Mouse (Mus musculus) hindbrain, embryonic 11.5 days (tissue): ENCODE data around the gene Prr18. TPM values are rescaled to one million over a fixed set of nuclear protein-coding genes. Genes with fewer than 3 reads are reported as not detected.
"Not testable (repeated sequence)": the region's sequence is repeated elsewhere in the genome, so short reads cannot be mapped to it uniquely, and the experiment has no call there.

Experiments used
- ATAC-seq: fragments of 200-750 bp; cut with Nextera tagmentation; 2 replicates; pipeline ENCODE4 v1.8.0; 2017; ENCODE audit warnings: mild to moderate bottlenecking, moderate TSS enrichment, moderate library complexity; ENCODE audit not compliant: low FRiP score
- DNase-seq: peaks from one replicate; pipeline ENCODE4 v3.0.0-alpha.2; 2015; ENCODE audit warnings: low spot score
- H3K27ac ChIP-seq: fragments of 300-500 bp; sonication (generic); 2 replicates; pipeline ENCODE4 v1.5.1; 2014; ENCODE audit warnings: mild to moderate bottlenecking, low read depth, low read length
- H3K27me3 ChIP-seq: fragments of 300-500 bp; sonication (generic); 2 replicates; pipeline ENCODE4 v1.6.1; 2014; ENCODE audit warnings: mild to moderate bottlenecking, low read length, moderate library complexity, mixed read lengths; ENCODE audit not compliant: control insufficient read depth, insufficient read depth
- H3K36me3 ChIP-seq: fragments of 300-500 bp; sonication (generic); 2 replicates; pipeline ENCODE4 v1.6.1; 2014; ENCODE audit warnings: mild to moderate bottlenecking, low read length, moderate library complexity, mixed read lengths; ENCODE audit not compliant: control insufficient read depth, insufficient read depth
- H3K4me1 ChIP-seq: fragments of 300-500 bp; sonication (generic); replicated peaks from 2 replicates; pipeline ENCODE4 v1.6.1; 2014; ENCODE audit warnings: low read length, mixed read lengths; ENCODE audit not compliant: control insufficient read depth, insufficient read depth
- H3K4me2 ChIP-seq: fragments of 300-500 bp; sonication (generic); replicated peaks from 2 replicates; pipeline ENCODE4 v1.6.1; 2014; ENCODE audit warnings: mild to moderate bottlenecking, low read depth, low read length
- H3K4me3 ChIP-seq: fragments of 300-500 bp; sonication (generic); 2 replicates; pipeline ENCODE4 v1.5.1; 2014; ENCODE audit warnings: low read depth, low read length
- H3K9ac ChIP-seq: fragments of 300-500 bp; sonication (generic); 2 replicates; pipeline ENCODE4 v1.6.1; 2014; ENCODE audit warnings: low read depth, low read length
- H3K9me3 ChIP-seq: fragments of 300-500 bp; sonication (generic); 2 replicates; pipeline ENCODE4 v1.6.1; 2016; ENCODE audit warnings: low read length; ENCODE audit not compliant: control insufficient read depth
- WGBS: fragments of 180-500 bp; shearing (Covaris S2); extraction: QIAGEN DNeasy Blood & Tissue Kit; methylation state at CpG from one replicate; pipeline ENCODE4 v1.1.7; 2014; 5-methylcytosine and 5-hydroxymethylcytosine counted together
- polyA plus RNA-seq: library from polyadenylated mRNA; unstranded; fragments of >200 nt; fragmentation: Nextera tagmentation; extraction: Ambion mirVana; gene quantifications from 2 replicates; pipeline ENCODE4 v1.2.1, GENCODE M21; 2014

The Prr18 gene
- polyA plus RNA-seq: 1.5 TPM in 2 replicates

GRCm38 (mm10) chr17:8337159-8337558, at the start of gene Prr18:
Gene Prr18 (plus strand): TSS chr17:8337459.
- not testable (repeated sequence) for H3K27ac ChIP-seq, H3K9ac ChIP-seq, DNase-seq, H3K4me1 ChIP-seq, H3K4me3 ChIP-seq, H3K9me3 ChIP-seq, ATAC-seq, H3K4me2 ChIP-seq, H3K36me3 ChIP-seq
- WGBS: no CpG with 5 or more reads among the region's 5 CpGs
- H3K27me3 ChIP-seq: peaks cover 35% of the 10 kb centered on the region

GRCm38 (mm10) chr17:8289993-8290679, 47.1 kb upstream of the Prr18 start:
- Histone ChIP-seq H3K27me3 (no peaks in the 10 kb centered on the region), H3K4me1 (no peaks in the 10 kb centered on the region), H3K9ac (no peak overlapping the region), H3K27ac (no peak overlapping the region), H3K36me3 (no peaks in the 10 kb centered on the region), H3K4me3 (no peak overlapping the region), H3K9me3 (no peaks in the 10 kb centered on the region), H3K4me2 (no peak overlapping the region)
- WGBS: 90% methylated on average over 3 of the region's 3 CpGs
- DNase-seq: no peak
- ATAC-seq: no peak

- no peaks in the 10 kb centered on the region for H3K4me1 ChIP-seq
- H3K27me3 ChIP-seq: no peaks in the 10 kb centered on the region
- H3K4me3 ChIP-seq: no peak overlapping the region
These were observed 46.5 kb upstream of the Prr18 start for GRCm38 (mm10) chr17:8290736-8291135.

GRCm38 (mm10) chr17:8295825-8296224, 41.4 kb upstream of the Prr18 start:
- Histone ChIP-seq H3K4me2 (no peak overlapping the region), H3K36me3 (no peaks in the 10 kb centered on the region), H3K27ac (no peak overlapping the region), H3K4me3 (no peak overlapping the region), H3K9me3 (no peaks in the 10 kb centered on the region), H3K4me1 (no peaks in the 10 kb centered on the region), H3K27me3 (no peaks in the 10 kb centered on the region), H3K9ac (no peak overlapping the region)
- DNase-seq (no peak), ATAC-seq (no peak)

More at GRCm38 (mm10) chr17:8290736-8291135, 46.5 kb upstream of the Prr18 start:
- H3K9ac ChIP-seq: no peak overlapping the region
- no peak for ATAC-seq
- H3K9me3 ChIP-seq: no peaks in the 10 kb centered on the region
- H3K36me3 ChIP-seq: no peaks in the 10 kb centered on the region
- no peak overlapping the region for H3K27ac ChIP-seq
- H3K4me2 ChIP-seq: no peak overlapping the region
- DNase-seq: no peak

GRCm38 (mm10) chr17:8296313-8296844, 40.9 kb upstream of the Prr18 start:
- H3K4me2 ChIP-seq: no peak overlapping the region
- no peaks in the 10 kb centered on the region for H3K9me3 ChIP-seq
- 89% methylated on average over 9 of the region's 9 CpGs for WGBS
- H3K9ac ChIP-seq: no peak overlapping the region
- no peak overlapping the region for H3K4me3 ChIP-seq
- no peak overlapping the region for H3K27ac ChIP-seq
- H3K36me3 ChIP-seq: no peaks in the 10 kb centered on the region
- no peak for ATAC-seq
- DNase-seq: no peak
- H3K4me1 ChIP-seq: no peaks in the 10 kb centered on the region
- H3K27me3 ChIP-seq: no peaks in the 10 kb centered on the region

- Histone ChIP-seq H3K36me3 (no peaks in the 10 kb centered on the region), H3K4me1 (no peaks in the 10 kb centered on the region), H3K9ac (no peak overlapping the region), H3K9me3 (no peaks in the 10 kb centered on the region), H3K27me3 (no peaks in the 10 kb centered on the region), H3K4me2 (no peak overlapping the region), H3K27ac (no peak overlapping the region), H3K4me3 (no peak overlapping the region)
- DNase-seq (no peak), ATAC-seq (no peak)
- 87% methylated on average over 5 of the region's 5 CpGs for WGBS
These were observed 39.5 kb upstream of the Prr18 start for GRCm38 (mm10) chr17:8297746-8298145.

GRCm38 (mm10) chr17:8298281-8298680, 39.0 kb upstream of the Prr18 start:
- Histone ChIP-seq H3K4me3 (no peak overlapping the region), H3K27me3 (no peaks in the 10 kb centered on the region), H3K9ac (no peak overlapping the region), H3K9me3 (no peaks in the 10 kb centered on the region), H3K4me2 (no peak overlapping the region), H3K27ac (no peak overlapping the region), H3K4me1 (no peaks in the 10 kb centered on the region), H3K36me3 (no peaks in the 10 kb centered on the region)
- ATAC-seq: no peak
- 86% methylated on average over 2 of the region's 2 CpGs for WGBS
- no peak for DNase-seq

GRCm38 (mm10) chr17:8299524-8299923, 37.7 kb upstream of the Prr18 start:
- Histone ChIP-seq H3K36me3 (no peaks in the 10 kb centered on the region), H3K9me3 (no peaks in the 10 kb centered on the region), H3K4me2 (no peak overlapping the region), H3K27ac (no peak overlapping the region), H3K4me1 (no peaks in the 10 kb centered on the region), H3K4me3 (no peak overlapping the region), H3K9ac (no peak overlapping the region), H3K27me3 (no peaks in the 10 kb centered on the region)
- no peak for ATAC-seq
- no peak for DNase-seq

GRCm38 (mm10) chr17:8301515-8301914, 35.7 kb upstream of the Prr18 start:
- H3K27me3 ChIP-seq: no peaks in the 10 kb centered on the region
- no peak overlapping the region for H3K9ac ChIP-seq
- H3K4me1 ChIP-seq: no peaks in the 10 kb centered on the region
- H3K4me3 ChIP-seq: no peak overlapping the region
- ATAC-seq (no peak), DNase-seq (no peak)
- no peaks in the 10 kb centered on the region for H3K9me3 ChIP-seq
- WGBS: 91% methylated on average over 4 of the region's 4 CpGs
- no peaks in the 10 kb centered on the region for H3K36me3 ChIP-seq
- no peak overlapping the region for H3K4me2 ChIP-seq
- H3K27ac ChIP-seq: no peak overlapping the region
